ENCODE assay signal across 8 mouse cellular contexts in genomic region chr17:43758607-43759259, GRCm38 (mm10). TPM values are rescaled to one million over a fixed set of nuclear protein-coding genes. Genes with fewer than 3 reads are reported as not detected.
DNase-seq lines count a peak whose midpoint lies in the region; ATAC-seq and TF ChIP-seq lines count a peak whose summit lies in the region.

No protein-coding gene starts in this region.

- H3K4me2 ChIP-seq in intestine, embryonic 16.5 days (ENCODE audit: low read depth, low read length), result peak overlapping the region; percentile 14; the same call in 1 of the 2 replicates

- peak; percentile 7 for TF ChIP-seq CTCF in left cerebral cortex, adult 2 months (IDR thresholded peaks at IDR 0.05)

- no peaks in the 10 kb centered on the region for H3K4me1 ChIP-seq in intestine, embryonic 16.5 days (ENCODE audit: control insufficient read depth, insufficient read depth, low read length)
- no peaks in the 10 kb centered on the region for H3K4me1 ChIP-seq in midbrain, embryonic 10.5 days

- WGBS in intestine, embryonic 16.5 days, result 38% methylated on average over 15 of the region's 15 CpGs
- WGBS in midbrain, embryonic 10.5 days, result 67% methylated on average over 15 of the region's 15 CpGs

- peak; percentile 73 for ATAC-seq in intestine, embryonic 16.5 days

- no peaks in the 10 kb centered on the region for H3K27me3 ChIP-seq in intestine, embryonic 16.5 days (replicated peaks; ENCODE audit: control insufficient read depth, insufficient read depth, low read length)
- no peaks in the 10 kb centered on the region for H3K27me3 ChIP-seq in midbrain, embryonic 10.5 days (ENCODE audit: low read depth, poor library complexity, severe bottlenecking)

- H3K9ac ChIP-seq in intestine, embryonic 16.5 days (ENCODE audit: low read depth, low read length), result no peak overlapping the region

- H3K36me3 ChIP-seq in intestine, embryonic 16.5 days (ENCODE audit: control insufficient read depth, insufficient read depth, low read length), result no peaks in the 10 kb centered on the region
- H3K36me3 ChIP-seq in midbrain, embryonic 10.5 days, result no peaks in the 10 kb centered on the region

- no peak for DNase-seq in left cerebral cortex, adult 2 months (ENCODE audit: extremely low spot score in 1 of 2, low spot score in 2 of 2)
- no peak for DNase-seq in left cerebral cortex, adult 18-20 months (ENCODE audit: low spot score in 2 of 2)
- DNase-seq in embryo, embryonic 10.5 days (ENCODE audit: low spot score), result peak; percentile 7
- peak; percentile 36 for DNase-seq in lung, postnatal 14 days
- DNase-seq in cerebellum, postnatal 25 days, result no peak
- no peak for DNase-seq in spleen, postnatal 14 days (ENCODE audit: low spot score in 2 of 2)
- no peak for DNase-seq in midbrain, embryonic 10.5 days (ENCODE audit: low spot score)

- H3K9me3 ChIP-seq in intestine, embryonic 16.5 days (ENCODE audit: control insufficient read depth, low read length), result no peaks in the 10 kb centered on the region
- no peaks in the 10 kb centered on the region for H3K9me3 ChIP-seq in midbrain, embryonic 10.5 days (replicated peaks)

- H3K4me3 ChIP-seq in left cerebral cortex, adult 2 months, result no peak overlapping the region
- no peak overlapping the region for H3K4me3 ChIP-seq in intestine, embryonic 16.5 days (ENCODE audit: low read length)
- H3K4me3 ChIP-seq in midbrain, embryonic 10.5 days, result no peak overlapping the region

- intact Hi-C loops in left cerebral cortex, adult 2 months (cut with DNase I), result no loop called here

- H3K27ac ChIP-seq in left cerebral cortex, adult 2 months, result no peak overlapping the region
- no peak overlapping the region for H3K27ac ChIP-seq in intestine, embryonic 16.5 days (ENCODE audit: low read length)
- no peak overlapping the region for H3K27ac ChIP-seq in midbrain, embryonic 10.5 days (replicated peaks)

RNA-seq across cellular contexts. Expression of gene Rcan2, which starts 42.4 kb away (rescaled TPM):
- total RNA-seq in left cerebral cortex, adult 2 months (2021), result 100 to 1,000 TPM; 176 to 182 TPM
- 100 to 1,000 TPM; 185 to 214 TPM for total RNA-seq in left cerebral cortex, adult 18-20 months (2021)
- 4.5 and 4.9 TPM in 2 replicates for polyA plus RNA-seq in intestine, embryonic 16.5 days (2015; fragmentation: Nextera tagmentation; extraction: Ambion mirVana)
- 5.6 and 10.9 TPM in 2 replicates for polyA plus RNA-seq in midbrain, embryonic 10.5 days (2016; fragmentation: Nextera tagmentation; extraction: Ambion mirVana)

Comparison
In these comparisons a context has a peak if more than half of its experiments do, and no peak if none do; other contexts are left out.
1. DNase-seq: peak in embryo, embryonic 10.5 days (single experiment) and lung, postnatal 14 days (single experiment); none in left cerebral cortex, adult 2 months (0 of 2), left cerebral cortex, adult 18-20 months (0 of 2), cerebellum, postnatal 25 days (0 of 2), spleen, postnatal 14 days (0 of 2) and midbrain, embryonic 10.5 days (single experiment).